Mouse (Mus musculus): ENCODE results near the gene AC124108.1.
A peak's percentile ranks its signal among the peaks of the same experiment; 100 is the strongest.

DNA sequence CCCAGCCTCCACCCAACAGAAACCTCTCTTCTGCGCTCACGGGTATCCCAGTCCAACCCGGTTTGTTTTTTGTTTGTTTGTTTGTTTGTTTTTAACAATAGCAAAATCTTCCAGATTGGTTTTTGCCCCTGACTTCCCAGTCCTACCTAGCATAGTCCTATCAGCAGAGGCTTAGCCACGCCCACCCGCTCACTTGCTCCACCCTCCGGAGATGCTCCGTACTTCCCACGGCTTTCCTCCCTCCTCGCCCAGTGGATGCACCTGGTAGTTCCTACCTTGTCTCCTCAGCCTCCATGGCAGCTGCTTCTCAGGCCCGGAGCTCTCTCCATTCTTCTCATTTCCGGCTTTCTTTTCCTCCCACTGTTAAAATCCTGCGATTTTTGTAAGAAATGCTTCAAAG, 42.3 kb downstream of the AC124108.1 start:
- peak; percentile 61 for TF ChIP-seq CTCF (IDR thresholded peaks at IDR 0.05; ENCODE audit: low read depth)
- no peak for TF ChIP-seq EP300 (optimal IDR thresholded peaks at IDR 0.05)

Measured in stomach, postnatal 0 days (tissue).